In genomic region chr2:29199909-29200308, GRCm38 (mm10) we compare ENCODE assay signal across 10 mouse cellular contexts. TPM values are rescaled to one million over a fixed set of nuclear protein-coding genes. Genes with fewer than 3 reads are reported as not detected.
DNase-seq lines count a peak whose midpoint lies in the region; ATAC-seq and TF ChIP-seq lines count a peak whose summit lies in the region.
"Had no signal": no experiment of that assay in that cellular context is flagged by ENCODE, and none has a peak within 500 bp of the region (broad histone marks: within the 10 kb centered on the region; RNA-seq: fewer than 3 reads in every experiment).

No protein-coding gene starts in this region.

- no peak for TF ChIP-seq POLR2A in thymus, adult 2 months (IDR thresholded peaks at IDR 0.05; ENCODE audit: control insufficient read depth, extremely low read depth, insufficient read depth, low read length, poor library complexity)

- H3K27me3 ChIP-seq in thymus, adult 2 months (ENCODE audit: control insufficient read depth, insufficient read depth, low read length) = no peaks in the 10 kb centered on the region; the same call in 1 of the 2 replicates

- 2% methylated on average over 3 of the region's 3 CpGs for WGBS in thymus, adult 2 months

- no peak overlapping the region for H3K27ac ChIP-seq in thymus, adult 2 months (ENCODE audit: control insufficient read depth, insufficient read depth, low read length)
- H3K27ac ChIP-seq: embryonic facial prominence, embryonic 13.5 days; liver, embryonic 13.5 days had no signal

- H3K4me3 ChIP-seq in thymus, adult 2 months (ENCODE audit: control insufficient read depth, insufficient read depth, low read length) = no peak overlapping the region
- H3K4me3 ChIP-seq: embryonic facial prominence, embryonic 13.5 days; liver, embryonic 13.5 days had no signal

- no peaks in the 10 kb centered on the region for H3K36me3 ChIP-seq in thymus, adult 2 months (ENCODE audit: control insufficient read depth, insufficient read depth, low read length)
- H3K36me3 ChIP-seq: embryonic facial prominence, embryonic 13.5 days; liver, embryonic 13.5 days had no signal

- peaks cover 3% of the 10 kb centered on the region for H3K4me1 ChIP-seq in thymus, adult 2 months (replicated peaks; ENCODE audit: control insufficient read depth, insufficient read depth, low read length)

- ATAC-seq in monocyte, adult 5-6 weeks (replicated peaks; ENCODE audit: insufficient number of reproducible peaks, low FRiP score, low TSS enrichment, poor library complexity, severe bottlenecking) = peak; percentile 84

- DNase-seq in heart, postnatal 10 days = peak; percentile 43 to 72
- DNase-seq in heart, adult 9 months (ENCODE audit: low spot score in 2 of 2) = no peak
- DNase-seq in thymus, adult 2 months = peak; percentile 29
- no peak for DNase-seq in thymus, adult 18-20 months
- peak; percentile 36 for DNase-seq in cerebellum, adult 11-12 months
- DNase-seq in induced T-regulatory cell, adult 2 months (ENCODE audit: low read depth) = peak; percentile 84
- DNase-seq in urinary bladder, postnatal 4 days (ENCODE audit: low spot score in 2 of 2) = no peak
- DNase-seq: liver, embryonic 13.5 days had no signal

- TF ChIP-seq CTCF in thymus, adult 2 months (IDR thresholded peaks at IDR 0.05; ENCODE audit: borderline replicate concordance, control insufficient read depth, extremely low read depth, insufficient read depth, low read length, poor library complexity) = no peak

- intact Hi-C loops in heart, postnatal 10 days (cut with DNase I) = loop anchor here (1.0 to 5.0 kb wide), 3 partner anchors 37 to 404 kb away; no protein-coding TSS in a partner anchor

RNA-seq across cellular contexts. Expression of gene Ntng2, which starts 52.9 kb away (rescaled TPM):
- 1 to 10 TPM; 3.0 to 3.4 TPM for total RNA-seq in heart, postnatal 10 days (2021)
- 26.0 and 29.7 TPM in 2 replicates for polyA plus RNA-seq in thymus, adult 2 months (2012; rRNA removed)
- 7.1 to 27.7 TPM (median 7.5 TPM) in 3 replicates for total RNA-seq in monocyte, adult 5-6 weeks (2017)
- polyA plus RNA-seq: liver, embryonic 13.5 days had no signal

Comparison
In these comparisons a context has a peak if more than half of its experiments do, and no peak if none do; other contexts are left out.
1. DNase-seq: peak in heart, postnatal 10 days (2 of 2), thymus, adult 2 months (single experiment), cerebellum, adult 11-12 months (single experiment) and induced T-regulatory cell, adult 2 months (single experiment); none in heart, adult 9 months (0 of 2), thymus, adult 18-20 months (0 of 2) and urinary bladder, postnatal 4 days (0 of 2).